Mouse (Mus musculus): Measurements from ENCODE around the gene Mdm1. TPM values are rescaled to one million over a fixed set of nuclear protein-coding genes. Genes with fewer than 3 reads are reported as not detected.

Mdm1 gene
- polyA plus RNA-seq (2012): 13.0 and 24.8 TPM in 2 replicates

DNA sequence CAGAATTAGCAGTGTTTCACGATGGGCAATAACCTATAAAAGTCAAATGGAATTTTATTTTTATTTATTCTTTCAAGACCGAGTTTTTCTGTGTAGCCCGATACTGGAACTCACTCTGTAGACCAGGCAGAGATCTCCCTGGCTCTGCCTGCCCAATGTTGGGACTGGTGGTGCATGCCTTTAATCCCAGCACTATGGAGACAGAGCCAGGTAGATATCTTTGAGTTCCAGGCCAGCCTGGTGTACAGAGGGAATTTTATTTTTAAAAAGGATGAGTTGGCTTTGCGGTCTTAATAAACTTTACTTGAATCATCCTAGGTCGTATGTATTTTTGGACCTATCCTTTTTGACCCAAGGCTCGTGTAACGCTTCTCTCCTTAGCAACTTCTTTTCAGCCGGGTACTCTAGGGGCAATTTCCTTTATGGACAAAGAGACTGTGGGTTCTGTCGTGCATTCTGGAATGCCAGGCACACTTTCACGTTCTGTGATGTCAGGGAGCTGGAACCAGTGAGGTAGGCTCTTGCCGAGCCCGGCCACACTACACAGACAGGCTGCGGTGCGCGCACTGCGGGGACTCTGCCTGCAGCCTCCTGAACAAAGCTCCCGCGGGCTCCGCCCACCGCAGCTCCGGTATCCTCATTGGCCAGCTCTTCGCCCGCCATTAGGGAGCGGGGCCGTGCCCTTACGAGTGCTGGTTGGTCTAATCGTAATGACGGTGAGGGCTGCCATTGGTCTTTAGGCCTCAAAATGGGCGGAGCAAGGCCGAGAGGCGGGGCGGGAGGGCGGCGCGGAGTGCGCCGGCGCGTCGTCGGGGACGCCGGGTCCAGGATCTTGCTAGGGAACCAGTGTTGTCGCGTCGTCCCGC, at the start of gene Mdm1:
TSS of gene Mdm1 (plus strand) at position 794 of the 866 bp plus-strand sequence.

DNA sequence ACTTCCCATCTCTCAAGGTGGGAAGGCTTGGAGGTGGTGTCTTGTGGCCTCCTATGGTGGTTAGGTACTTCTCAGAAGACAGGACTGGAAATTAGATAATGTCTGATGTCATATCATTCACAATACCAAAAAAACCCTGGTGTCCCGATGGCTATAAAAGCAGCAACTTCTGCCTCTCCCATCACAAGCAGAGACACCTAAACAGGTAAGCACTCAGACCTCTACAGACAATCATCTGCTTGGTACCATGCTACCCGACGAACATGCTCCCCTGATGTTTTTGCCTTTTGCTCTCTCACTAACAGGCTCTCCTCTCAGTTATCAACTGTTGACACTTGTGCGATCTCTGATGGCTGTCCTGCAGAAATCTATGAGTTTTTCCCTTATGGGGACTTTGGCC, 63.0 kb downstream of the Mdm1 start, which contains the start of gene Il22:
TSS of gene Il22 (plus strand) at position 301 of the 400 bp plus-strand sequence.

Other genes with a start within 250 kb of the Mdm1 start
- gene Il22, start 63.1 kb downstream of the Mdm1 start, polyA plus RNA-seq (2012): not detected in 2 replicates
- gene Gm32717, start 99.0 kb downstream of the Mdm1 start, polyA plus RNA-seq (2012): not detected in 2 replicates
- not detected in 2 replicates for gene Gm32802, start 116.9 kb downstream of the Mdm1 start, polyA plus RNA-seq (2012)
- not detected in 2 replicates for gene Iltifb, start 153.2 kb downstream of the Mdm1 start, polyA plus RNA-seq (2012)
- gene Gm9040, start 185.2 kb downstream of the Mdm1 start, polyA plus RNA-seq (2012): not detected in 2 replicates
- gene Gm9044, start 190.6 kb downstream of the Mdm1 start, polyA plus RNA-seq (2012): not detected in 2 replicates
- gene Gm9045, start 196.0 kb downstream of the Mdm1 start, polyA plus RNA-seq (2012): not detected in 2 replicates
- gene Gm9046, start 201.4 kb downstream of the Mdm1 start, polyA plus RNA-seq (2012): not detected in 2 replicates
- gene Gm9048, start 206.9 kb downstream of the Mdm1 start, polyA plus RNA-seq (2012): not detected in 2 replicates
- not detected in 2 replicates for gene Gm9049, start 212.3 kb downstream of the Mdm1 start, polyA plus RNA-seq (2012)